Mouse (Mus musculus): ENCODE measurements around the gene Epor. TPM values are rescaled to one million over a fixed set of nuclear protein-coding genes. Genes with fewer than 3 reads are reported as not detected.

Gene Epor
- total RNA-seq, 2 experiments from 2014 or later, result 1.9 to 2.4 TPM

GRCm38 (mm10) chr9:21969304-21969703 is 6.0 kb upstream of the Epor start:
- DNase-seq, result no peak
- intact Hi-C loops (cut with DNase I), result no loop called here

GRCm38 (mm10) chr9:21968883-21969282 is 5.6 kb upstream of the Epor start:
- intact Hi-C loops (cut with DNase I), result no loop called here
- no peak for DNase-seq

GRCm38 (mm10) chr9:21962416-21963059 is 768 bp downstream of the Epor start:
- intact Hi-C loops (cut with DNase I), result no loop called here
- peak; percentile 57 for DNase-seq

- intact Hi-C loops (cut with DNase I), result no loop called here
- no peak for DNase-seq
Measured at GRCm38 (mm10) chr9:21962010-21962409, 1.3 kb downstream of the Epor start.

GRCm38 (mm10) chr9:21961366-21961980 is 1.8 kb downstream of the Epor start:
- DNase-seq, result no peak
- intact Hi-C loops (cut with DNase I), result no loop called here

GRCm38 (mm10) chr9:21960558-21961208 is 2.6 kb downstream of the Epor start:
- DNase-seq, result no peak
- intact Hi-C loops (cut with DNase I), result no loop called here

- DNase-seq, result no peak
- intact Hi-C loops (cut with DNase I), result no loop called here
Measured at GRCm38 (mm10) chr9:21960135-21960534, 3.2 kb downstream of the Epor start.

GRCm38 (mm10) chr9:21959244-21959643 is 4.1 kb downstream of the Epor start:
- no peak for DNase-seq
- intact Hi-C loops (cut with DNase I), result no loop called here

GRCm38 (mm10) chr9:21958372-21958771 is 4.9 kb downstream of the Epor start:
- DNase-seq, result no peak
- intact Hi-C loops (cut with DNase I), result no loop called here

GRCm38 (mm10) chr9:21955570-21956281 is 7.6 kb downstream of the Epor start, which contains the start of gene Swsap1:
Gene Swsap1, plus strand, starts transcription at chr9:21955755.
- DNase-seq, result peak; percentile 98
- intact Hi-C loops (cut with DNase I), result no loop called here

- DNase-seq, result no peak
- intact Hi-C loops (cut with DNase I), result no loop called here
Measured at GRCm38 (mm10) chr9:21955225-21955569, 8.1 kb downstream of the Epor start.

- intact Hi-C loops (cut with DNase I), result no loop called here
- DNase-seq, result no peak
Measured at GRCm38 (mm10) chr9:21954635-21955034, 8.7 kb downstream of the Epor start.

- DNase-seq, result no peak
- intact Hi-C loops (cut with DNase I), result no loop called here
Measured at GRCm38 (mm10) chr9:21953600-21953999, 9.7 kb downstream of the Epor start.

GRCm38 (mm10) chr9:21951977-21952376 is 11.3 kb downstream of the Epor start:
- no peak for DNase-seq
- intact Hi-C loops (cut with DNase I), result no loop called here

GRCm38 (mm10) chr9:21950322-21950721 is 13.0 kb downstream of the Epor start:
- DNase-seq, result peak; percentile 25
- intact Hi-C loops (cut with DNase I), result no loop called here

- DNase-seq, result no peak
- intact Hi-C loops (cut with DNase I), result no loop called here
Measured at GRCm38 (mm10) chr9:21948790-21949189, 14.5 kb downstream of the Epor start.

GRCm38 (mm10) chr9:21948146-21948545 is 15.2 kb downstream of the Epor start:
- intact Hi-C loops (cut with DNase I), result no loop called here
- DNase-seq, result no peak

- intact Hi-C loops (cut with DNase I), result no loop called here
- DNase-seq, result peak; percentile 21
Measured at GRCm38 (mm10) chr9:21947540-21948130, 15.7 kb downstream of the Epor start.

GRCm38 (mm10) chr9:21944267-21944666 is 19.0 kb downstream of the Epor start:
- intact Hi-C loops (cut with DNase I), result no loop called here
- peak; percentile 28 for DNase-seq

GRCm38 (mm10) chr9:21943638-21944037 is 19.7 kb downstream of the Epor start:
- intact Hi-C loops (cut with DNase I), result no loop called here
- DNase-seq, result no peak

- DNase-seq, result no peak
- intact Hi-C loops (cut with DNase I), result no loop called here
Measured at GRCm38 (mm10) chr9:21943046-21943445, 20.3 kb downstream of the Epor start.
